Mouse (Mus musculus) myocyte (in vitro differentiated cells): ENCODE data around the gene Ankrd12. TPM values are rescaled to one million over a fixed set of nuclear protein-coding genes. Genes with fewer than 3 reads are reported as not detected.
"Not testable (repeated sequence)": the region's sequence is repeated elsewhere in the genome, so short reads cannot be mapped to it uniquely, and the experiment has no call there.

Experiments used
- H3K27me3 ChIP-seq: one replicate; pipeline ENCODE4 v1.6.1; 2011; ENCODE audit not compliant: control insufficient read depth, insufficient read depth, insufficient read length
- H3K36me3 ChIP-seq: one replicate; pipeline ENCODE4 v1.6.1; 2011; ENCODE audit not compliant: control insufficient read depth, insufficient read depth
- H3K4me2 ChIP-seq: one replicate; pipeline ENCODE4 v1.6.1; 2011; ENCODE audit warnings: low read depth, control low read depth
- H3K4me3 ChIP-seq: one replicate; pipeline ENCODE4 v1.5.1; 2011; ENCODE audit warnings: mild to moderate bottlenecking, control low read depth, moderate library complexity
- H3K79me2 ChIP-seq: one replicate; pipeline ENCODE4 v1.6.1; 2011; ENCODE audit not compliant: control insufficient read depth, insufficient read depth
- H3ac ChIP-seq: one replicate; pipeline ENCODE4 v1.6.1; 2011; ENCODE audit not compliant: control insufficient read depth, insufficient read length
- CEBPB ChIP-seq: IDR thresholded peaks from 2 replicates; pipeline ENCODE4 v1.6.1; 2011; ENCODE audit warnings: mild to moderate bottlenecking, moderate library complexity; ENCODE audit not compliant: poor library complexity, insufficient read depth, severe bottlenecking
- E2F4 ChIP-seq: IDR thresholded peaks from one replicate; pipeline ENCODE4 v1.6.1; 2011; ENCODE audit warnings: mild to moderate bottlenecking, control low read depth, moderate library complexity; ENCODE audit not compliant: insufficient read depth
- MAX ChIP-seq: IDR thresholded peaks from one replicate; pipeline ENCODE4 v1.6.1; 2011; ENCODE audit warnings: low read depth, mild to moderate bottlenecking, control low read depth
- MYOD1 ChIP-seq, 3 experiments: IDR thresholded peaks; one replicate each; pipeline ENCODE4 v1.6.1; 2011; ENCODE audit warnings: control low read depth in 2 of 3, low read depth in 2 of 3, mild to moderate bottlenecking in 2 of 3, moderate library complexity in 1 of 3; ENCODE audit not compliant: insufficient read length in 2 of 3, control insufficient read depth in 1 of 3
- MYOG ChIP-seq, 3 experiments: IDR thresholded peaks; one replicate each; pipeline ENCODE4 v1.6.1; 2011; ENCODE audit warnings: control low read depth in 2 of 3, low read depth in 2 of 3, mild to moderate bottlenecking in 2 of 3; ENCODE audit not compliant: insufficient read length in 2 of 3, control insufficient read depth in 1 of 3, insufficient read depth in 1 of 3
- POLR2A ChIP-seq: IDR thresholded peaks from one replicate; pipeline ENCODE4 v1.6.1; 2011; ENCODE audit warnings: low read depth, mild to moderate bottlenecking, control low read depth, moderate library complexity; ENCODE audit not compliant: insufficient read length
- POLR2AphosphoS2 ChIP-seq: IDR thresholded peaks from one replicate; pipeline ENCODE4 v1.6.1; 2011; ENCODE audit warnings: low read depth, control low read depth; ENCODE audit not compliant: insufficient read length
- REST ChIP-seq: IDR thresholded peaks from one replicate; pipeline ENCODE4 v1.6.1; 2011; ENCODE audit warnings: mild to moderate bottlenecking, control low read depth, moderate library complexity; ENCODE audit not compliant: insufficient read depth, insufficient read length
- SRF ChIP-seq: IDR thresholded peaks from one replicate; pipeline ENCODE4 v1.6.1; 2011; ENCODE audit warnings: low read depth; ENCODE audit not compliant: control insufficient read depth, insufficient read length
- TCF12 ChIP-seq: IDR thresholded peaks from one replicate; pipeline ENCODE4 v1.6.1; 2011; ENCODE audit warnings: mild to moderate bottlenecking, control low read depth; ENCODE audit not compliant: poor library complexity, insufficient read depth, severe bottlenecking
- TCF3 ChIP-seq: IDR thresholded peaks from one replicate; pipeline ENCODE4 v1.6.1; 2011; ENCODE audit warnings: low read depth, control low read depth; ENCODE audit not compliant: insufficient read length
- USF1 ChIP-seq: IDR thresholded peaks from one replicate; pipeline ENCODE4 v1.6.1; 2011; ENCODE audit warnings: low read depth, mild to moderate bottlenecking, control low read depth, moderate library complexity
- polyA plus RNA-seq: library from polyadenylated mRNA; unstranded; fragments of >200 nt; fragmentation: generic; extraction: Trizol; gene quantifications from one replicate; pipeline ENCODE4 v1.2.1, GENCODE M21; 2012; ENCODE audit warnings: missing spikeins

Gene Ankrd12
- polyA plus RNA-seq, 1 experiment: 2.7 TPM

DNA sequence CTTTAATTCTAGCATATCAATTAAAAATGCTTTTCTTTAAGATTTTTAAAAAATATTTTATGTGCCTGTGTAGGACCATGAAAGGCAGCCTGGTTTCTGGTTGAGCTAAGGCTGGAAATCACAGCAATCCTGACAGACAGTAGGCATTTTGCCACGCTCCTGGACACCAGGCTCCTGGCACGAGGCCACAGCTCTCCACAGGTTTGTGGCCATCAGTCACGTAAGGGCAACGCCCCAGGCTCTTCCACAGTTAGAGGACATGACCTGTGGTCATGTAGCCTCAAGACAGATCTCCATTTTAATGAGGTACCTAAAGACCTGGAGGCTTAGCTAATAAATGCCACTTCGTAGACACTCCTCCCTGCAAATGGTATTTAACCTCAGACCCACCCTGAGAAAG is 69.0 kb downstream of the Ankrd12 start:
- Histone ChIP-seq H3ac (no peak overlapping the region), H3K79me2 (no peaks in the 10 kb centered on the region), H3K36me3 (no peaks in the 10 kb centered on the region), H3K4me2 (no peak overlapping the region), H3K4me3 (no peak overlapping the region), H3K27me3 (no peaks in the 10 kb centered on the region)
- TF ChIP-seq POLR2AphosphoS2 (no peak), REST (no peak), POLR2A (no peak), MYOD1 (IDR thresholded peaks at IDR 0.05; ENCODE audit: control insufficient read depth in 1 of 3, insufficient read length in 2 of 3, low read depth in 2 of 3) (no peak), MAX (no peak), TCF12 (no peak), MYOG (IDR thresholded peaks at IDR 0.05; ENCODE audit: control insufficient read depth in 1 of 3, insufficient read depth in 1 of 3, insufficient read length in 2 of 3, low read depth in 2 of 3) (no peak), USF1 (no peak), CEBPB (no peak), E2F4 (no peak), SRF (no peak), TCF3 (no peak)

DNA sequence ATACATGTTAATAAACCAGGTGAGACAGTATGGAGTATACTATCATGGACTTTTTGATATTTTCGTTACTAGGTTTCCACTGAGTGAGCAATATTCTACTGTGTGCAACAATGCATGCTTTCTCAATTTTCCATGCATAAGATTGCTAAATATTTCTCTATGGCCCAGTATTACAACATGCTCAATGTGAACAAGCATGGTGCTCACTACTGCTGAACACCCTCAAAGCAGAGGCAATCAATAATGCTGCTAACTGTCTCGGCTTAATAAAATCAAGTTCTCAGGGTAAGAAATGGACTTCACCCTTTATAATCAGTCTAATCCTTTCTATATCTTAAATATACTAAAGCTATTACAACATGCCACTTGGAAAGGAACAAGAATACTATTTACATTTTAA is 69.4 kb downstream of the Ankrd12 start:
- TF ChIP-seq TCF12 (no peak), REST (no peak), POLR2AphosphoS2 (no peak), E2F4 (no peak), SRF (no peak), MYOD1 (IDR thresholded peaks at IDR 0.05; ENCODE audit: control insufficient read depth in 1 of 3, insufficient read length in 2 of 3, low read depth in 2 of 3) (no peak), CEBPB (no peak), MAX (no peak), USF1 (no peak), MYOG (IDR thresholded peaks at IDR 0.05; ENCODE audit: control insufficient read depth in 1 of 3, insufficient read depth in 1 of 3, insufficient read length in 2 of 3, low read depth in 2 of 3) (no peak)
- Histone ChIP-seq H3K4me3 (no peak overlapping the region), H3K27me3 (no peaks in the 10 kb centered on the region), H3ac (no peak overlapping the region), H3K4me2 (no peak overlapping the region), H3K79me2 (no peaks in the 10 kb centered on the region), H3K36me3 (no peaks in the 10 kb centered on the region)

- TF ChIP-seq MYOG (IDR thresholded peaks at IDR 0.05; ENCODE audit: control insufficient read depth in 1 of 3, insufficient read depth in 1 of 3, insufficient read length in 2 of 3, low read depth in 2 of 3) (peak in 2 of 3 experiments; percentile 32 to 39), E2F4 (no peak), MYOD1 (IDR thresholded peaks at IDR 0.05; ENCODE audit: control insufficient read depth in 1 of 3, insufficient read length in 2 of 3, low read depth in 2 of 3) (peak in 1 of 3 experiments; percentile 36), REST (no peak)
- Histone ChIP-seq H3K4me2 (no peak overlapping the region), H3K79me2 (no peaks in the 10 kb centered on the region), H3K4me3 (no peak overlapping the region), H3ac (no peak overlapping the region), H3K27me3 (no peaks in the 10 kb centered on the region), H3K36me3 (peaks cover 5% of the 10 kb centered on the region)
Observed at GRCm38 (mm10) chr17:65988151-65988820, 88.6 kb downstream of the Ankrd12 start.

DNA sequence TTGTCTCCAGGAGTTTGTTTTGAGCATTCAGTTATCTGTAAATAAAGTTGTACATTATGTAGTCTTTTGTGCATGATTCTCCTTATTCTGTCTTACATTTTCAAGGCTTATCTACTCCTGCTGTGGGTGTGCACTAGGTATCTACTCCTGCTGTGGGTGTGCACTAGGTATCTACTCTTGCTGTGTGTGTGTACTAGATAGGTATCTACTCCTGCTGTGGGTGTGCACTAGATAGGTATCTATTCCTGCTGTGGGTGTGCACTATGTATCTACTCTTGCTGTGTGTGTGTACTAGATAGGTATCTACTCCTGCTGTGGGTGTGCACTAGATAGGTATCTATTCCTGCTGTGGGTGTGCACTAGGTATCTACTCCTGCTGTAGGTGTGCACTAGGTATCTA is 100.2 kb downstream of the Ankrd12 start:
- not testable (repeated sequence) for H3K36me3 ChIP-seq, H3K27me3 ChIP-seq, H3K4me2 ChIP-seq, H3K4me3 ChIP-seq, H3ac ChIP-seq, H3K79me2 ChIP-seq

GRCm38 (mm10) chr17:65967751-65968150 is 109.1 kb downstream of the Ankrd12 start:
- no peak overlapping the region for H3K4me3 ChIP-seq
- no peak for TF ChIP-seq POLR2AphosphoS2
- TF ChIP-seq TCF12: no peak
- no peak for TF ChIP-seq MAX
- TF ChIP-seq USF1: no peak
- TF ChIP-seq TCF3: no peak
- no peak for TF ChIP-seq E2F4
- TF ChIP-seq SRF: no peak
- no peak for TF ChIP-seq MYOG (IDR thresholded peaks at IDR 0.05; ENCODE audit: control insufficient read depth in 1 of 3, insufficient read depth in 1 of 3, insufficient read length in 2 of 3, low read depth in 2 of 3)
- TF ChIP-seq MYOD1 (IDR thresholded peaks at IDR 0.05; ENCODE audit: control insufficient read depth in 1 of 3, insufficient read length in 2 of 3, low read depth in 2 of 3): no peak
- TF ChIP-seq CEBPB: no peak
- no peak for TF ChIP-seq REST
- H3K36me3 ChIP-seq: peaks cover 3% of the 10 kb centered on the region
- H3ac ChIP-seq: no peak overlapping the region
- H3K27me3 ChIP-seq: no peaks in the 10 kb centered on the region
- no peaks in the 10 kb centered on the region for H3K79me2 ChIP-seq
- no peak overlapping the region for H3K4me2 ChIP-seq
